Mouse (Mus musculus): ENCODE measurements around the gene Pafah1b2. TPM values are rescaled to one million over a fixed set of nuclear protein-coding genes. Genes with fewer than 3 reads are reported as not detected.

Pafah1b2 gene
- polyA plus RNA-seq (2014; fragmentation: Illumina TruSeq; extraction: RNeasy Lipid Tissue Mini Kit (QIAGEN cat#74804); ENCODE audit: low read depth, low replicate concordance), result 61.6 TPM

GRCm38 (mm10) chr9:46012091-46013008 is at the start of gene Pafah1b2, which contains the start of gene Sik3:
Pafah1b2 (minus strand) TSS chr9:46012690.
Sik3 (plus strand) TSS chr9:46012820.

GRCm38 (mm10) chr9:45955107-45955963 is 57.2 kb downstream of the Pafah1b2 start, which contains the start of gene Sidt2:
Sidt2 (minus strand) TSS chr9:45955258.

DNA sequence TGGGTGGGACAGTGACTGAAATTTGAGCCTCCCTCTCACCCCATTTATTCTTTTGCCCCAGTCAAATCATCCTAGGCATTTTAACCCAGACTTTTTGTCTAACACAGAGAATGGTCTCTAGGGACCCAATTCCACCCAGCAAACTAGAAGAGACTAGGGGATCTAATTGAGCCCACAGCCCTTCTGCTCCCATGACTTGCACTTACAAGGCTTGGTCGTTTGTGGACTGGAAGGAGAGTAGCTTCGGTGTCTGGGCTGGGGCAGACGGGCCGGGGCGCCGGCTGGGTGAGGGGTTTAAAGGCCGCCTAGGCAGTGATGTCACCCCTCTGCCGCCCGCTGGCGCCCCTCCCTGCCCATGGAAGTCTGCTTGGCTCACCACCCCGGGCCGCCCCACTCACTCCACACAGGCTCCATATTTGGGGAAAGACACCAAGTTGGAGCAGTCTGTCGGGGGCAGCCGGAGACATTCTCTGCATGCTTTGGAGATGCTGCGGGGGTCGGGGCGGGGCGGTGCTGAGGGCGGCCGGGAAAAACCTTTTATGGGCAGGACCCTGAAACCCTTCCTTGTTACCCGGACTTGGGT is 76.8 kb downstream of the Pafah1b2 start, which contains the start of gene Tagln:
TSS of gene Tagln (minus strand) at position 431 of the 583 bp plus-strand sequence.

Other genes with a start within 250 kb of the Pafah1b2 start
- gene Cep164, start 184.0 kb downstream of the Pafah1b2 start, polyA plus RNA-seq (2014; fragmentation: Illumina TruSeq; extraction: RNeasy Lipid Tissue Mini Kit (QIAGEN cat#74804); ENCODE audit: low read depth, low replicate concordance), result 2.4 TPM
- gene Bace1, start 174.1 kb downstream of the Pafah1b2 start, polyA plus RNA-seq (2014; fragmentation: Illumina TruSeq; extraction: RNeasy Lipid Tissue Mini Kit (QIAGEN cat#74804); ENCODE audit: low read depth, low replicate concordance), result 13.6 TPM
- gene Pcsk7, start 106.2 kb downstream of the Pafah1b2 start, polyA plus RNA-seq (2014; fragmentation: Illumina TruSeq; extraction: RNeasy Lipid Tissue Mini Kit (QIAGEN cat#74804); ENCODE audit: low read depth, low replicate concordance), result 17.5 TPM
- gene Rnf214, start 105.8 kb downstream of the Pafah1b2 start, polyA plus RNA-seq (2014; fragmentation: Illumina TruSeq; extraction: RNeasy Lipid Tissue Mini Kit (QIAGEN cat#74804); ENCODE audit: low read depth, low replicate concordance), result 61.1 TPM
- gene Tagln, start 76.6 kb downstream of the Pafah1b2 start, polyA plus RNA-seq (2014; fragmentation: Illumina TruSeq; extraction: RNeasy Lipid Tissue Mini Kit (QIAGEN cat#74804); ENCODE audit: low read depth, low replicate concordance), result 293 TPM
- gene Sidt2, start 57.4 kb downstream of the Pafah1b2 start, polyA plus RNA-seq (2014; fragmentation: Illumina TruSeq; extraction: RNeasy Lipid Tissue Mini Kit (QIAGEN cat#74804); ENCODE audit: low read depth, low replicate concordance), result 9.8 TPM
- gene Sik3, start 130 bp upstream of the Pafah1b2 start, polyA plus RNA-seq (2014; fragmentation: Illumina TruSeq; extraction: RNeasy Lipid Tissue Mini Kit (QIAGEN cat#74804); ENCODE audit: low read depth, low replicate concordance), result 7.3 TPM
- not detected for gene Apoa1, start 215.9 kb upstream of the Pafah1b2 start, polyA plus RNA-seq (2014; fragmentation: Illumina TruSeq; extraction: RNeasy Lipid Tissue Mini Kit (QIAGEN cat#74804); ENCODE audit: low read depth, low replicate concordance)
- not detected for gene Apoc3, start 222.9 kb upstream of the Pafah1b2 start, polyA plus RNA-seq (2014; fragmentation: Illumina TruSeq; extraction: RNeasy Lipid Tissue Mini Kit (QIAGEN cat#74804); ENCODE audit: low read depth, low replicate concordance)
- not detected for gene Apoa4, start 228.0 kb upstream of the Pafah1b2 start, polyA plus RNA-seq (2014; fragmentation: Illumina TruSeq; extraction: RNeasy Lipid Tissue Mini Kit (QIAGEN cat#74804); ENCODE audit: low read depth, low replicate concordance)

All from sigmoid colon, adult 10 weeks (tissue).